In genomic region chr19:32358699-32359517, GRCm38 (mm10) we compare ENCODE assay signal across 9 mouse cellular contexts. TPM values are rescaled to one million over a fixed set of nuclear protein-coding genes. Genes with fewer than 3 reads are reported as not detected.
A peak's percentile ranks its signal among the peaks of the same experiment; 100 is the strongest.
DNase-seq lines count a peak whose midpoint lies in the region; ATAC-seq and TF ChIP-seq lines count a peak whose summit lies in the region.
"Had no signal": no experiment of that assay in that cellular context is flagged by ENCODE, and none has a peak within 500 bp of the region (broad histone marks: within the 10 kb centered on the region; RNA-seq: fewer than 3 reads in every experiment).

No protein-coding gene starts in this region.

- H3K36me3 ChIP-seq in kidney, adult 2 months (ENCODE audit: control insufficient read depth, insufficient read depth, low read length) = no peaks in the 10 kb centered on the region
- H3K36me3 ChIP-seq in testis, adult 2 months (ENCODE audit: control insufficient read depth, insufficient read depth, low read length) = no peaks in the 10 kb centered on the region; the same call in 1 of the 2 replicates

- TF ChIP-seq POLR2A in kidney, adult 2 months (IDR thresholded peaks at IDR 0.05; ENCODE audit: low read depth, low read length) = no peak
- TF ChIP-seq POLR2A in testis, adult 2 months (IDR thresholded peaks at IDR 0.05; ENCODE audit: control insufficient read depth, low read depth, low read length) = no peak

- no peaks in the 10 kb centered on the region for H3K27me3 ChIP-seq in kidney, adult 2 months (replicated peaks; ENCODE audit: control insufficient read depth, insufficient read depth, low read length)
- H3K27me3 ChIP-seq in testis, adult 2 months (ENCODE audit: control insufficient read depth, insufficient read depth, low read length) = no peaks in the 10 kb centered on the region
- H3K27me3 ChIP-seq: CH12.LX had no signal

- no peak for TF ChIP-seq CTCF in kidney, adult 2 months (conservative IDR thresholded peaks at IDR 0.05; ENCODE audit: insufficient read depth, insufficient read length, low read depth, low read length)
- TF ChIP-seq CTCF in testis, adult 2 months (IDR thresholded peaks at IDR 0.05; ENCODE audit: control insufficient read depth, insufficient read depth, insufficient replicate concordance, low read depth, low read length) = no peak

- WGBS in kidney, adult 2 months = 65% methylated on average over 12 of the region's 12 CpGs

- H3K4me3 ChIP-seq in kidney, adult 2 months (ENCODE audit: insufficient read depth, low read depth, low read length) = no peak overlapping the region
- peak overlapping the region; percentile 20 for H3K4me3 ChIP-seq in testis, adult 2 months (ENCODE audit: control insufficient read depth, low read depth, low read length)

- H3K27ac ChIP-seq in kidney, adult 2 months (ENCODE audit: insufficient read depth, low read depth, low read length) = no peak overlapping the region
- no peak overlapping the region for H3K27ac ChIP-seq in testis, adult 2 months (ENCODE audit: control insufficient read depth, insufficient read depth, low read depth, low read length)

- ATAC-seq in cerebellum, adult (ENCODE audit: insufficient number of reproducible peaks, low FRiP score, low TSS enrichment) = no peak

- peak; percentile 44 for DNase-seq in kidney, adult 2 months
- no peak for DNase-seq in kidney, adult 11 months
- no peak for DNase-seq in testis, postnatal 10 days (ENCODE audit: low spot score)
- DNase-seq in lung, postnatal 10 days = peak; percentile 23
- DNase-seq in natural killer cell, adult 2 months (ENCODE audit: low spot score in 2 of 2) = no peak
- DNase-seq in adrenal gland, adult 18-20 months (ENCODE audit: low spot score in 2 of 2) = no peak

- no peaks in the 10 kb centered on the region for H3K4me1 ChIP-seq in kidney, adult 2 months (ENCODE audit: control insufficient read depth, insufficient read depth, low read length)
- peaks cover 2% of the 10 kb centered on the region for H3K4me1 ChIP-seq in testis, adult 2 months (ENCODE audit: control insufficient read depth, insufficient read depth, low read length)

RNA-seq across cellular contexts. Expression of gene Sgms1, which starts 30.6 kb away (rescaled TPM):
- polyA plus RNA-seq in kidney, adult 2 months (2012; rRNA removed) = 40.7 and 47.7 TPM in 2 replicates
- 239 and 243 TPM in 2 replicates for polyA plus RNA-seq in testis, adult 2 months (2012; rRNA removed)
- total RNA-seq in adrenal gland, adult 18-20 months (2021) = 10 to 100 TPM; 65.1 to 85.4 TPM

Comparison
In these comparisons a context has a peak if more than half of its experiments do, and no peak if none do; other contexts are left out.
1. DNase-seq: peak in kidney, adult 2 months (single experiment) and lung, postnatal 10 days (single experiment); none in kidney, adult 11 months (single experiment), testis, postnatal 10 days (single experiment), natural killer cell, adult 2 months (0 of 2) and adrenal gland, adult 18-20 months (0 of 2).